Mouse (Mus musculus) cortical plate, adult 2 months (tissue): ENCODE results near the gene C8g.

Experiments
- CTCF ChIP-seq: fragments of 200-500 bp; IDR thresholded peaks from 2 replicates; pipeline ENCODE4 v1.5.1; 2011; ENCODE audit warnings: mild to moderate bottlenecking, control low read depth, low read length; ENCODE audit not compliant: insufficient read depth; ENCODE audit errors: extremely low read depth
- POLR2A ChIP-seq: fragments of 200-500 bp; IDR thresholded peaks from 2 replicates; pipeline ENCODE4 v1.6.1; 2011; ENCODE audit warnings: mild to moderate bottlenecking, low read length, control low read depth; ENCODE audit not compliant: insufficient read depth; ENCODE audit errors: extremely low read depth

GRCm38 (mm10) chr2:25551186-25551585, 49.7 kb upstream of the C8g start:
- TF ChIP-seq CTCF = peak; percentile 69
- no peak for TF ChIP-seq POLR2A
